Mouse (Mus musculus): ENCODE results near the gene Olfr342. TPM values are rescaled to one million over a fixed set of nuclear protein-coding genes. Genes with fewer than 3 reads are reported as not detected.
A peak's percentile ranks its signal among the peaks of the same experiment; 100 is the strongest.

Olfr342 gene
- not detected in 2 replicates for polyA plus RNA-seq (2014; fragmentation: Nextera tagmentation; extraction: Ambion mirVana)

- H3K27me3 ChIP-seq (ENCODE audit: insufficient read depth, low read length), result no peaks in the 10 kb centered on the region
- H3K4me1 ChIP-seq (ENCODE audit: insufficient read depth), result no peaks in the 10 kb centered on the region
- 61% methylated on average over 3 of the region's 3 CpGs for WGBS
- H3K9me3 ChIP-seq (ENCODE audit: low read depth, low read length), result no peaks in the 10 kb centered on the region
- no peak for ATAC-seq (ENCODE audit: insufficient read depth)
- H3K27ac ChIP-seq (ENCODE audit: low read depth), result no peak within 1 kb of the TSS
- H3K36me3 ChIP-seq (ENCODE audit: insufficient read depth), result no peaks in the 10 kb centered on the region
- DNase-seq, result no peak
- no peak for TF ChIP-seq CTCF (IDR thresholded peaks at IDR 0.05; ENCODE audit: low read depth)
- H3K9ac ChIP-seq, result no peak within 1 kb of the TSS
- H3K4me2 ChIP-seq, result no peak within 1 kb of the TSS
- H3K4me3 ChIP-seq (ENCODE audit: low read depth, low read length), result no peak within 1 kb of the TSS
Measured at GRCm38 (mm10) chr2:36524698-36525097, at the start of gene Olfr342. Olfr342 (plus strand) TSS chr2:36524998.

- Histone ChIP-seq H3K9me3 (ENCODE audit: low read depth, low read length) (no peaks in the 10 kb centered on the region), H3K4me3 (ENCODE audit: low read depth, low read length) (no peak within 1 kb of the TSS), H3K9ac (no peak within 1 kb of the TSS), H3K27ac (ENCODE audit: low read depth) (no peak within 1 kb of the TSS), H3K36me3 (ENCODE audit: insufficient read depth) (no peaks in the 10 kb centered on the region), H3K4me2 (no peak within 1 kb of the TSS), H3K4me1 (ENCODE audit: insufficient read depth) (no peaks in the 10 kb centered on the region), H3K27me3 (ENCODE audit: insufficient read depth, low read length) (no peaks in the 10 kb centered on the region)
- ATAC-seq (ENCODE audit: insufficient read depth) (no peak), DNase-seq (no peak)
- TF ChIP-seq CTCF (IDR thresholded peaks at IDR 0.05; ENCODE audit: low read depth), result no peak
Measured at GRCm38 (mm10) chr2:36482368-36482767, 42.4 kb upstream of the Olfr342 start, which contains the start of gene Olfr341. Olfr341 (minus strand) TSS chr2:36482468.

GRCm38 (mm10) chr2:36565156-36565555, 40.4 kb downstream of the Olfr342 start:
- Histone ChIP-seq H3K9me3 (ENCODE audit: low read depth, low read length) (no peaks in the 10 kb centered on the region), H3K4me3 (ENCODE audit: low read depth, low read length) (no peak overlapping the region), H3K9ac (no peak overlapping the region), H3K27ac (ENCODE audit: low read depth) (no peak overlapping the region), H3K4me2 (no peak overlapping the region), H3K36me3 (ENCODE audit: insufficient read depth) (no peaks in the 10 kb centered on the region), H3K27me3 (ENCODE audit: insufficient read depth, low read length) (no peaks in the 10 kb centered on the region), H3K4me1 (ENCODE audit: insufficient read depth) (no peaks in the 10 kb centered on the region)
- DNase-seq (peak; percentile 19), ATAC-seq (ENCODE audit: insufficient read depth) (no peak)
- TF ChIP-seq CTCF (IDR thresholded peaks at IDR 0.05; ENCODE audit: low read depth), result no peak

- no peaks in the 10 kb centered on the region for H3K9me3 ChIP-seq (ENCODE audit: low read depth, low read length)
- ATAC-seq (ENCODE audit: insufficient read depth) (no peak), DNase-seq (no peak)
- WGBS, result 71% methylated on average over 1 of the region's 1 CpGs
- no peak within 1 kb of the TSS for H3K27ac ChIP-seq (ENCODE audit: low read depth)
- H3K4me3 ChIP-seq (ENCODE audit: low read depth, low read length), result no peak within 1 kb of the TSS
- no peaks in the 10 kb centered on the region for H3K4me1 ChIP-seq (ENCODE audit: insufficient read depth)
- H3K36me3 ChIP-seq (ENCODE audit: insufficient read depth), result no peaks in the 10 kb centered on the region
- no peak within 1 kb of the TSS for H3K9ac ChIP-seq
- H3K4me2 ChIP-seq, result no peak within 1 kb of the TSS
- H3K27me3 ChIP-seq (ENCODE audit: insufficient read depth, low read length), result no peaks in the 10 kb centered on the region
- no peak for TF ChIP-seq CTCF (IDR thresholded peaks at IDR 0.05; ENCODE audit: low read depth)
Measured at GRCm38 (mm10) chr2:36566362-36566761, 41.6 kb downstream of the Olfr342 start, which contains the start of gene Olfr344. Olfr344 (plus strand) TSS chr2:36566662.

- Histone ChIP-seq H3K4me2 (no peak overlapping the region), H3K27me3 (ENCODE audit: insufficient read depth, low read length) (no peaks in the 10 kb centered on the region), H3K9me3 (ENCODE audit: low read depth, low read length) (no peaks in the 10 kb centered on the region), H3K4me1 (ENCODE audit: insufficient read depth) (no peaks in the 10 kb centered on the region), H3K27ac (ENCODE audit: low read depth) (no peak overlapping the region), H3K36me3 (ENCODE audit: insufficient read depth) (no peaks in the 10 kb centered on the region), H3K4me3 (ENCODE audit: low read depth, low read length) (no peak overlapping the region), H3K9ac (no peak overlapping the region)
- DNase-seq (peak; percentile 75), ATAC-seq (ENCODE audit: insufficient read depth) (no peak)
- TF ChIP-seq CTCF (IDR thresholded peaks at IDR 0.05; ENCODE audit: low read depth), result no peak
Measured at GRCm38 (mm10) chr2:36567022-36567421, 42.2 kb downstream of the Olfr342 start.

GRCm38 (mm10) chr2:36567845-36568244, 43.0 kb downstream of the Olfr342 start:
- Histone ChIP-seq H3K9ac (no peak overlapping the region), H3K36me3 (ENCODE audit: insufficient read depth) (no peaks in the 10 kb centered on the region), H3K27me3 (ENCODE audit: insufficient read depth, low read length) (no peaks in the 10 kb centered on the region), H3K9me3 (ENCODE audit: low read depth, low read length) (no peaks in the 10 kb centered on the region), H3K27ac (ENCODE audit: low read depth) (no peak overlapping the region), H3K4me2 (no peak overlapping the region), H3K4me1 (ENCODE audit: insufficient read depth) (no peaks in the 10 kb centered on the region), H3K4me3 (ENCODE audit: low read depth, low read length) (no peak overlapping the region)
- WGBS, result 90% methylated on average over 3 of the region's 3 CpGs
- no peak for TF ChIP-seq CTCF (IDR thresholded peaks at IDR 0.05; ENCODE audit: low read depth)
- DNase-seq (no peak), ATAC-seq (ENCODE audit: insufficient read depth) (no peak)

Other genes starting within 250 kb of the Olfr342 start
- not detected in 2 replicates for gene Olfr338, start 151.5 kb upstream of the Olfr342 start, polyA plus RNA-seq (2014; fragmentation: Nextera tagmentation; extraction: Ambion mirVana)
- gene Olfr339, start 106.1 kb upstream of the Olfr342 start, polyA plus RNA-seq (2014; fragmentation: Nextera tagmentation; extraction: Ambion mirVana), result not detected in 2 replicates
- not detected in 2 replicates for gene Olfr340, start 72.4 kb upstream of the Olfr342 start, polyA plus RNA-seq (2014; fragmentation: Nextera tagmentation; extraction: Ambion mirVana)
- not detected in 2 replicates for gene Olfr341, start 42.5 kb upstream of the Olfr342 start, polyA plus RNA-seq (2014; fragmentation: Nextera tagmentation; extraction: Ambion mirVana)
- not detected in 2 replicates for gene Olfr344, start 41.7 kb downstream of the Olfr342 start, polyA plus RNA-seq (2014; fragmentation: Nextera tagmentation; extraction: Ambion mirVana)
- gene Olfr345, start 115.0 kb downstream of the Olfr342 start, polyA plus RNA-seq (2014; fragmentation: Nextera tagmentation; extraction: Ambion mirVana), result not detected in 2 replicates
- not detected in 2 replicates for gene Olfr346, start 160.8 kb downstream of the Olfr342 start, polyA plus RNA-seq (2014; fragmentation: Nextera tagmentation; extraction: Ambion mirVana)
- gene Olfr347, start 206.9 kb downstream of the Olfr342 start, polyA plus RNA-seq (2014; fragmentation: Nextera tagmentation; extraction: Ambion mirVana), result not detected in 2 replicates

Measured in lung, embryonic 14.5 days (tissue).